Mouse (Mus musculus): ENCODE data around the gene Tfcp2l1.

GRCm38 (mm10) chr1:118672196-118672595, 44.5 kb downstream of the Tfcp2l1 start:
- no peak for TF ChIP-seq CTCF (conservative IDR thresholded peaks at IDR 0.05; ENCODE audit: low read length)
- TF ChIP-seq NANOG (IDR thresholded peaks at IDR 0.05; ENCODE audit: borderline replicate concordance, low read length) = no peak

Data from E14TG2a.4 (cell line).